Mouse (Mus musculus) ES-Bruce4 (cell line): ENCODE measurements around the gene Abca4. TPM values are rescaled to one million over a fixed set of nuclear protein-coding genes. Genes with fewer than 3 reads are reported as not detected.
A peak's percentile ranks its signal among the peaks of the same experiment; 100 is the strongest.

ENCODE experiments used
- H3K27ac ChIP-seq: 2 replicates; pipeline ENCODE4 v1.5.1; 2012; ENCODE audit warnings: low read length, inconsistent platforms; ENCODE audit not compliant: insufficient read depth
- H3K27me3 ChIP-seq: 2 replicates; pipeline ENCODE4 v1.6.1; 2012; ENCODE audit warnings: mild to moderate bottlenecking, low read length, inconsistent platforms; ENCODE audit not compliant: control insufficient read depth, poor library complexity, insufficient read depth, severe bottlenecking
- H3K36me3 ChIP-seq: 2 replicates; pipeline ENCODE4 v1.6.1; 2012; ENCODE audit warnings: inconsistent platforms, mild to moderate bottlenecking, low read length, moderate library complexity; ENCODE audit not compliant: control insufficient read depth, poor library complexity, insufficient read depth, severe bottlenecking
- H3K4me1 ChIP-seq: one replicate; pipeline ENCODE4 v1.8.1; 2011; ENCODE audit warnings: low read length; ENCODE audit not compliant: control insufficient read depth, insufficient read depth
- H3K4me3 ChIP-seq: 2 replicates; pipeline ENCODE4 v1.5.1; 2011; ENCODE audit warnings: low read depth, mild to moderate bottlenecking, low read length
- H3K9ac ChIP-seq: 2 replicates; pipeline ENCODE4 v1.6.1; 2012; ENCODE audit warnings: low read depth, mild to moderate bottlenecking, inconsistent platforms; ENCODE audit not compliant: poor library complexity, severe bottlenecking
- H3K9me3 ChIP-seq: replicated peaks from 2 replicates; pipeline ENCODE4 v1.6.1; 2012; ENCODE audit warnings: mild to moderate bottlenecking, low read length, inconsistent platforms; ENCODE audit not compliant: control insufficient read depth, poor library complexity, insufficient read depth, severe bottlenecking
- CTCF ChIP-seq: IDR thresholded peaks from one replicate; pipeline ENCODE4 v1.8.1; 2011; ENCODE audit warnings: low read depth, low read length
- EP300 ChIP-seq: IDR thresholded peaks from 2 replicates; pipeline ENCODE4 v1.6.1; 2011; ENCODE audit warnings: low read depth, low read length; ENCODE audit not compliant: insufficient read depth
- POLR2A ChIP-seq: IDR thresholded peaks from one replicate; pipeline ENCODE4 v1.8.1; 2011; ENCODE audit warnings: low read length; ENCODE audit not compliant: insufficient read depth
- polyA plus RNA-seq: library from polyadenylated mRNA; stranded (reverse); fragments of >200 nt; gene quantifications from 2 replicates; pipeline ENCODE4 v1.2.4, GENCODE M21; 2011; ENCODE audit warnings: low read depth; ENCODE audit not compliant: missing spikeins, insufficient read depth, insufficient read length

The Abca4 gene
- 0.81 and 1.4 TPM in 2 replicates for polyA plus RNA-seq

- Histone ChIP-seq H3K4me3 (no peak within 1 kb of the TSS), H3K27ac (no peak within 1 kb of the TSS), H3K4me1 (peaks cover 5% of the 10 kb centered on the region), H3K9ac (no peak within 1 kb of the TSS), H3K36me3 (no peaks in the 10 kb centered on the region), H3K9me3 (no peaks in the 10 kb centered on the region), H3K27me3 (no peaks in the 10 kb centered on the region)
- TF ChIP-seq POLR2A (no peak), CTCF (no peak), EP300 (no peak)
Observed at GRCm38 (mm10) chr3:122043799-122044547, at the start of gene Abca4. Gene Abca4 (plus strand): TSS chr3:122044443.

GRCm38 (mm10) chr3:121995125-121995524 lies 49.1 kb upstream of the Abca4 start:
- no peak overlapping the region for H3K9ac ChIP-seq
- H3K4me1 ChIP-seq = no peaks in the 10 kb centered on the region
- H3K27ac ChIP-seq = no peak overlapping the region
- no peaks in the 10 kb centered on the region; the same call in 1 of the 2 replicates for H3K9me3 ChIP-seq
- H3K27me3 ChIP-seq = no peaks in the 10 kb centered on the region
- TF ChIP-seq POLR2A (no peak), EP300 (no peak), CTCF (no peak)
- no peaks in the 10 kb centered on the region; the same call in 1 of the 2 replicates for H3K36me3 ChIP-seq
- no peak overlapping the region for H3K4me3 ChIP-seq

DNA sequence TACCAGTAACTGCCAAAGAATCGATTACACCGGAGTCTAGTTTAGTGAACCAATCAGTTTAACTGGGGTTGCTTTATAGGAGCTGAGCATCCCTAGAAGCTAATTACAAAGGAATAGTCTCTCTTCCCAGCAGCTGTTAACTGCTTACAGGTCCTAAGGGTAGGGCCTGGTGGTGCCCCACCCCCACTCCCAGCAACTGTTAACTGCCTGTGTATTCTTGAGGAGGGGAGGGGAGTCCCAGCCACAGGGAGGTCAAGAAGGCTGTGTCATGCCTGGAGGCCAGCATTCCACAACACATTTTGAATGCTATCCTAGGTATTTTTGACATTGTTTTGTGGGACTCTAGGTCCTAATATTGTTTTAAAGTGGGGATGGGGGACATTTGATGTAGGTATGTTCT lies 44.3 kb upstream of the Abca4 start:
- peak; percentile 97 for TF ChIP-seq EP300
- TF ChIP-seq POLR2A = no peak
- no peak for TF ChIP-seq CTCF
- Histone ChIP-seq H3K27me3 (no peaks in the 10 kb centered on the region), H3K27ac (0 out of 2 replicates have a peak overlapping the region, but pooled peaks have one; percentile 52), H3K9me3 (no peaks in the 10 kb centered on the region), H3K4me3 (no peak overlapping the region), H3K4me1 (peaks cover 2% of the 10 kb centered on the region), H3K9ac (no peak overlapping the region), H3K36me3 (no peaks in the 10 kb centered on the region)

GRCm38 (mm10) chr3:122001568-122001967 lies 42.7 kb upstream of the Abca4 start:
- H3K9ac ChIP-seq = no peak overlapping the region
- H3K4me1 ChIP-seq = peaks cover 2% of the 10 kb centered on the region
- H3K4me3 ChIP-seq = no peak overlapping the region
- no peaks in the 10 kb centered on the region for H3K9me3 ChIP-seq
- no peaks in the 10 kb centered on the region for H3K36me3 ChIP-seq
- H3K27ac ChIP-seq = no peak overlapping the region
- TF ChIP-seq POLR2A (no peak), EP300 (no peak), CTCF (no peak)
- no peaks in the 10 kb centered on the region for H3K27me3 ChIP-seq

GRCm38 (mm10) chr3:122009818-122010217 lies 34.4 kb upstream of the Abca4 start:
- H3K4me3 ChIP-seq = no peak overlapping the region
- no peak overlapping the region for H3K9ac ChIP-seq
- H3K27ac ChIP-seq = no peak overlapping the region
- no peaks in the 10 kb centered on the region for H3K27me3 ChIP-seq
- no peaks in the 10 kb centered on the region for H3K9me3 ChIP-seq
- no peaks in the 10 kb centered on the region for H3K4me1 ChIP-seq
- TF ChIP-seq EP300 (no peak), POLR2A (no peak), CTCF (no peak)
- H3K36me3 ChIP-seq = peaks cover 7% of the 10 kb centered on the region

- no peaks in the 10 kb centered on the region for H3K9me3 ChIP-seq
- H3K4me3 ChIP-seq = no peak overlapping the region
- H3K27ac ChIP-seq = no peak overlapping the region
- peaks cover 7% of the 10 kb centered on the region for H3K36me3 ChIP-seq
- no peak overlapping the region for H3K9ac ChIP-seq
- TF ChIP-seq CTCF (no peak), EP300 (no peak), POLR2A (no peak)
- H3K27me3 ChIP-seq = no peaks in the 10 kb centered on the region
- H3K4me1 ChIP-seq = no peaks in the 10 kb centered on the region
Observed at GRCm38 (mm10) chr3:122010292-122010691, 34.0 kb upstream of the Abca4 start.
